Mouse (Mus musculus) forelimb bud, embryonic 11.5 days (tissue): ENCODE measurements at regions not wholly inside any gene's neighbourhood (a gene's known extent, or its start where the extent isn't known, plus 50 kb on each side); places are given as distances from the start of the nearest gene placed in this dataset.
A peak's percentile ranks its signal among the peaks of the same experiment; 100 is the strongest.

Source experiments
- DNase-seq: peaks from one replicate; pipeline ENCODE4 v3.0.0-alpha.2; 2012; ENCODE audit warnings: low read depth, low spot score

DNA sequence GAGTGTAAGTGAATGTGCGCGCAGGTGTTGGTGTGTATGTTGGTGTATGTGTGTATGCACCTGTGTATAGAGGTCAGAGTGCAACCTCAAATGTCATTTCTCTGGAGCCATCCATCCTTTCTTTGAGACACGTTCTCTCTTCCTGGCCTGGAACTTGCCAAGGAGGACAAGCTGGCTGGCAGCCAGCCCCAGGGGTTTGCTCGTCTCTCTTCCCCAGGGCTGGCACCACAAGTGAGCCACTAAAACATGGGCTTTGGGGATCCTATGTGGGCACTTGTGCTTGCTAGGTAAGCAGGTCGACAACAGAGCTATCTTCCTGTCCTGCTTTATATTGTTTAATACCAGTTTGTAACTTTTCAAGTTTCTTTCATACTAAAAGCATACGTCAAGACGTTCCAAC lies 189.8 kb upstream of the Cxcr4 start:
- DNase-seq, result no peak

DNA sequence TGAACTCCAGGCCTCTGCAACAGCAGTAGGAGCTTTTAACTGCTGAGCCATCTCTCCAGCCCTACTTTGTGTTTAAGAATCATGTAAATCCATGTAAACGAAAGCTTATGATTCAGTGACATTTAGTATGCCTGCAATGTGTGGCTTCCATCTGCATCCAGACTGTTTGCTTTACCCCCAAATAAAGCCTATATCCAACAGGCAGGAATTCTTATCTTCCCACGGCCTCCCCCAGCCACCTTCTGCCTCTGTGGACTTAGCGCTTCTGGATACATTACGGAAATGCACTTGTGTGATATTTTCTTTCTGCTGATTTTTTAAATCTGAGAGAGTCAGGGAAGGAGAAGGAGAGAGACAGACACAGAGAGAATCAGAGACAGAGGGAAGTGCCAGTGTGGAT lies 189.2 kb upstream of the Cxcr4 start:
- DNase-seq, result no peak

- DNase-seq, result no peak
These were observed 187.6 kb upstream of the Cxcr4 start for GRCm38 (mm10) chr1:128779586-128780158.

DNA sequence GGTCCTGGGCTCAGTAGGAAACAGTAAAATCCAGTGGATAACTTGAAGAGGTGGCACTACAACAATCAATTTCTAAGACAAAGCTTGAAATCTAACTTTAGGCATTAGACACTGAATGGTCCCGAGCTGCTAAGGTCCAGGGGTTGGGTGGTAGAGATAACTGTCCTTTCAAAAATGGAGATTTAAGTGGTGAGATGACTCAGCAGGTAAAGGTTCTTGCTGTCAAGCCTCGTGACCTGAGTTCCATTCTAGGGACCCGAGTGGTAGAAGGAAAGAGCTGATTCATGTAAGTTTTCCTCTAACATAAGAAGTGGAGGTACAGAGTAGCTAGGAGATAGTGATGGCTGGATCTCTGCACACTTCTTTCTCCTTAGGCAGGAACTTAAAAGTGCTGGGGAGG lies 180.3 kb upstream of the Cxcr4 start:
- no peak for DNase-seq

- no peak for DNase-seq
These were observed 178.7 kb upstream of the Cxcr4 start for GRCm38 (mm10) chr1:128770786-128771185.

- DNase-seq, result no peak
These were observed 175.9 kb upstream of the Cxcr4 start for GRCm38 (mm10) chr1:128767991-128768390.

DNA sequence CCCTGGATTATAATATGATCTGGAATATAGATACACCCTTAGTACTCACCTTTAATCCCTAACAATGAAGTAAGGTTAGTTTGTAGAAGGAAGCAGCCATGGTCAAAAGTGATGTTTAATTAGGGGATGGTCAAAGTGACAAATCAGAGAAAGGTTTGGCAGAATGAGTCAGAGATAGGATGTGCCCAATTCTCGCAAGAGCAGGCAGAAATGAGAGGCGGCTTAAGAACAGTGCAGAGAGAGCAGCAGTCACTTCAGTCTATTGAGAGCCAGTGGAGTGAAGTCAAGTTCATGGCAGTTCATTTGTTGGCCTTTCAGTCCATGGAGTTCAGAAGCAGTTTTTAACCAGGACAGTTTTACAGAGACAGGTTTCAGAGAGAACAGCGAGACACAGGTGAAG lies 175.3 kb upstream of the Cxcr4 start:
- DNase-seq, result no peak

GRCm38 (mm10) chr1:128766894-128767268 lies 174.8 kb upstream of the Cxcr4 start:
- no peak for DNase-seq

- DNase-seq, result no peak
These were observed 174.2 kb upstream of the Cxcr4 start for GRCm38 (mm10) chr1:128766193-128766893.

DNA sequence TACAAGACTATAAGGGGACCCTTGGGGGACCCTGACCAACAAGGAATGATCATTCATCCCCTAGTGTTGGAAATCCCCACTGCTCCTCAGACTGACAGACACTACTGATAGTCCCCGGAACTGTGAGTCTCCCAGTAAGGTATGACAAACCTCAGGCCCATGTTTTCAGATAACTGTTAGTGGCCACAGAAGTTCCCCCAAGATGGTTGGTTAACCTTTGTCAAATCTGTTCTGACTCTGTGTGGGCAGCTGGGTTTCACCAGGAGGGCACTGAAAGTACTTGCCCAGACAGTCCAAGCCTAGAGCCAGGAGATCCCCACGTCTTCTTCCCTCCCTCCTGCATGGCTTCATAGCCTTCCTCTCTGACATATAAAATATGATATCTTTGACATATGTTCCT lies 173.5 kb upstream of the Cxcr4 start:
- DNase-seq, result no peak

DNA sequence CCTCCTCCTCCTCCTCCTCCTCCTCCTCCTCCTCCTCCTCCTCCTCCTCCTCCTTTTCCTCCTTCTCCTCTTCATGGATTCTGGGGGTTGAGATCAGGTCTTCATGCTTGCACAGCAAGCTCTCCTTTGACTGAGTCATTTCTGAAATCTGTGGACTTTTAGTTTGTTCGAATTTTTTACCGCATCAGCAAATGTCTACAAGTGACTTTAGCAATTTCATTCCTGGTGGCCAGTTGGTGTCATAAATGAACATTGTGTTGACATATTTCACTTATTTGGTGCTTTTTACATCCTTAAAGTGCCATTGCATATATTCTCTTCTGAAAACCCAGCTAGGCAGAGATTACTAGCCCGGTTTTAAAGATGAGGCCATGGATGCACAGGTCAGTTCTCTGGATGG lies 173.0 kb upstream of the Cxcr4 start:
- DNase-seq, result no peak

DNA sequence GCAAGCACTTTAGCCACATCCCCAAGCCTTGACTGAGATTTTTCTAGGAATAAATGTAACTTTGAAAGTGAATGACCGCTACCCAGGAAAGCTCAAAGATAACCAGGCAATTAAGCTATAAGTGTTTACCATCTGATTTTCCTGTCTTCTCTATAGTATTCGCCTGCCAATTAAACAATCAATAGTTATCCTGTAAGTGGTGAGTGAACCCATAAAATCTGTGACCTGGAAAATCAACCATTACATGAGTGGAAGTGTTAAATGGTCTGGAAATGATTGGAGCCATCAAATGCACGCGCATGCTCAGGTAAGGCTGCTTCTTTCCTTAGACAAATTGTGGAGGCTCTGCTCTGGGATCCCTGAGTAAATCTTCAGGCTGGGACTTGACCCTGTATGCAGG lies 170.8 kb upstream of the Cxcr4 start:
- no peak for DNase-seq

DNA sequence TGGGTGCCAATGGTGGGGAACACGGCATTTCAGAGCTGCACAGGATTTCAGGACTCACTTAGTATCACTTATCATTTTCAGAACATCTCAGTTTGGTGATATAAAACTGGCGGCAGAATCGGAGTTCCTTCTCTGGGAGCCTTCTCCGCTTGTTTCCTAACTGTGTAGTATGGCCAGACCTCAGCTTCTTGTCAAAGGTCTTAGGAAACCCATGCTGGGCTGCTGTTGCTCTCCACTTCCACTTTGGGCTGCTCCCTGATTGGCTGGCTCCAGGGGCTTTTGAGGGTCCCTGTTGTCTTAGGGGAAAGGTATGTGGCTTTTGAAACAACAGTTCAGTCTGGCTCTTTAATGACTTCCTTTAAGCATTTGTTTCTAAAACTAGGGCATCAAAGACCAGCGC lies 170.0 kb upstream of the Cxcr4 start:
- DNase-seq, result no peak

DNA sequence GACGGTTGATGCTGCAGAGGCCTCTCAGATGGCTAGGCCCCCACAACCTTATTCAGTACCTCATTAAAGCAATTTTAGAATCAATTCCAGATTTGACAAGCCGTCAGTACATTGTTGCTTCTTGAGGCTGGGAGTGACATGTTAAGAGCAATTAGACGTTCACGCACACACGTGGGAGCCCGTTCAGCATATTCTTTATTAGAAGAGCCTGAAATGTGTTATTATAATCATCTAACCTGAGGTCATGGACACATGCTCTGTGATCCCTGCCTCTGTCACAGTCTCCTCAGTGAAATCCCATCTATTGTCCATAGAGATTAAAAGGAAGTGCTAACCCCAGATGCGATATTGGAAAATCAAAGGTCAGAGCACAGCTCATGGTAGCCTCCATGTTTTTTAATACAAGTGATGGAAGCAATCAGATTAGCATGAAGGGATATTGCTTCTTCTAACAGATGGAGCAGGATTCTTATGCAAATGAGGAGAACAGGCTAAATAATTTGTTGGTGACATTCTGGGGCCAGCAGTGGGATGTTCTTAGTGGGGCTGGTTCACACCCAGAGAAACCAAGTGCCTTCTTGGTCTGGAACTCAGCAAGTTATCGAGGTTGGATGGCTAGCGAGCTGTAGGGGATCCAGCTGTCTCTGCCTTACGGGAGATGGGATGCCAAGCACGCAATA lies 166.8 kb upstream of the Cxcr4 start:
- no peak for DNase-seq

GRCm38 (mm10) chr1:128758294-128758801 lies 166.3 kb upstream of the Cxcr4 start:
- DNase-seq, result peak; percentile 24

GRCm38 (mm10) chr1:128753427-128754012 lies 161.4 kb upstream of the Cxcr4 start:
- no peak for DNase-seq

DNA sequence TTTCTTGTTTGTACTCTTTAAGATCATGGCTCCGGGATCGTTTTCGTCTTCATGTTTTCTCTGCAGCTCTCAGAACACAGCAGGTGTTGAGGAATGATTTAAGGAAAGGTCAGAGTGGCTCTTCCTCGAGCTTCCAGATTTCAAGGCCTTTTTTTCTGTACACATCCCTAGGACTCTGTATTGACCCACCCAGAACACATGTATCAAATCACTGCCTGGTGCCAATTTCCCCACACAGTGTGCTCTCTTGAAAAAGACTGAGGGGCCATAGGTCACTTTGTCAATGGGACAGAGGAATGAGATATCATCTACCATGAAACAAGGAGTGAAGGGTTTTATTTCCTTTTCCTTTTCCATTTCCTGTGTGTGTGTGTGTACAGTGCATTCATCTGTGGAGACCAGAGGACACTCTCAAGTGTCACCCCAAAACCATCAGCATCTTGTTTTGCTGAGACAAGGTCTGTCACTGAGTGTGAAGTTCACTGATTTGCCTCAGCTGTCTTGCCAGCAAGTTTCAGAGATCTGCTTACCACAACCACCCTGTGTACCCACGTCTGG lies 157.4 kb upstream of the Cxcr4 start:
- no peak for DNase-seq

- no peak for DNase-seq
These were observed 155.2 kb upstream of the Cxcr4 start for GRCm38 (mm10) chr1:128747196-128747790.

DNA sequence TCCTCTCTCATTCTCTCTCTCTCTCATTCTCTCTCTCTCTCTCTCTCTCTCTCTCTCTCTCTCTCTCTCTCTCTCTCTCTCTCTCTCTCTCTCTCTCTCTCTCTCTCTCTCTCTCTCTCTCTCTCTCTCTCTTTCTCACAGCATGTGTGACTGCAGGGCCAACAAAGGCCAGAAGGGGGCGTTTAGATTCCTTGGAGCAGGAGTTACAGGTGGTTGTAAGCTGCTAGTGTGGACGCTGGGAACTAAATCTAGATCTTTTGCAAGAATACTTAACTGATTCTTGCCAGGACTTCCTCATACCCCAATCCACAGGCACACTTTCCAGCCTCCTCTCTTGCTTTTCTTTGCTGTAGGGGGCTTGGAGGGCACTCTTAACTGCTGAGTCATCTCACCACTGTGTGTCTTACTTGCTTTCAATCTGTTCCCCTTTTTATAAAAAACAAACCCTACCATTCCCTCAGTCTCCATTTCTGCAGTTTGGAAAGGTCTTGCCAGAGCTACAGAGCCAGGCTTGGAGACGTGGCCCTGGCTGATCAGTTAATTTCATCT lies 154.4 kb upstream of the Cxcr4 start:
- DNase-seq, result no peak

GRCm38 (mm10) chr1:128740616-128741015 lies 148.5 kb upstream of the Cxcr4 start:
- no peak for DNase-seq

DNA sequence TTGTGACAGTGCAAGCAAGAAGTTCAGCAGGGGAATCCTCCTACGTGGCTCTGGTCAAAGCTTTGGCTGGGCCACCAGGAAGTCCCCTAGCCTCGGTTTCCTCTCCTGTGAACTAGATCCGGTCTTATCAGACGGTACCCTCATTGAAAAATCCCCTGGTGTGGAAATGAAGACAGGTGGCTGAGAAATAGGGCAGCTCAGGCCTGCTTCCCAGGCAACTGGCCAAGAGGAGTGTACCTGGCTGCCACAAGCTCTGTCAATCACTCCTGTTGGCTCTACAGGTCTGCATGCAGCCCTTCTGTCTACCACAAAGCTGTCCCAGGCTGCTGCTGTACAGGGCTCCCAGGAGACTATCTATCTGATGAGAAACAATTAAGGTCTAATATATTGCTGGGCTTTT lies 146.1 kb upstream of the Cxcr4 start:
- no peak for DNase-seq

- no peak for DNase-seq
These were observed 142.8 kb upstream of the Cxcr4 start for GRCm38 (mm10) chr1:128734857-128735256.
